Mouse (Mus musculus) gastrocnemius, postnatal 10 days (tissue): ENCODE measurements around the gene Armc8. TPM values are rescaled to one million over a fixed set of nuclear protein-coding genes. Genes with fewer than 3 reads are reported as not detected.

Experiments used
- DNase-seq: peaks from one replicate; pipeline ENCODE4 v3.0.0; 2021; ENCODE audit warnings: mixed read lengths
- total RNA-seq, 2 experiments: library from RNA; stranded (reverse); gene quantifications; 2 replicates each; pipeline ENCODE4 v1.2.3; 2021

Gene Armc8
- total RNA-seq, 2 experiments from 2014 or later, result 27.3 to 28.7 TPM

DNA sequence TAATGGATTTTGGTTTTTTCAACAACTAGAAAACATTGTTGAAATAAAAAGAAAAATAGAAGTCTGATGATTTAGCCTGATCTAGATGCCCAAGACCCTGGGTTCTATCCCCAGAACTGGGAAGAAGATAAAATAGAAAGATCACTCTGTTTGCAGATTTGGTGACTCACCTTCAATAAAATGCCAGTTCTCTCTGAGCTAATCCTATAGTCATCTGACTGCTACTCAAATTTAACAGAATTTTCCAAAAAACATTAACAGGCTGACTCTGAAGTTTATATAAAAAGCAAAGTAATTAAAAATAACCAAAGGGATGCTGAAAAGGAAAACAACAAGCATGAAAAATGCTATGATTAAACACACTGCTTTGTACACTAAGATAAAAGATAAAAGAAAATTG lies 122.4 kb downstream of the Armc8 start:
- DNase-seq, result no peak

DNA sequence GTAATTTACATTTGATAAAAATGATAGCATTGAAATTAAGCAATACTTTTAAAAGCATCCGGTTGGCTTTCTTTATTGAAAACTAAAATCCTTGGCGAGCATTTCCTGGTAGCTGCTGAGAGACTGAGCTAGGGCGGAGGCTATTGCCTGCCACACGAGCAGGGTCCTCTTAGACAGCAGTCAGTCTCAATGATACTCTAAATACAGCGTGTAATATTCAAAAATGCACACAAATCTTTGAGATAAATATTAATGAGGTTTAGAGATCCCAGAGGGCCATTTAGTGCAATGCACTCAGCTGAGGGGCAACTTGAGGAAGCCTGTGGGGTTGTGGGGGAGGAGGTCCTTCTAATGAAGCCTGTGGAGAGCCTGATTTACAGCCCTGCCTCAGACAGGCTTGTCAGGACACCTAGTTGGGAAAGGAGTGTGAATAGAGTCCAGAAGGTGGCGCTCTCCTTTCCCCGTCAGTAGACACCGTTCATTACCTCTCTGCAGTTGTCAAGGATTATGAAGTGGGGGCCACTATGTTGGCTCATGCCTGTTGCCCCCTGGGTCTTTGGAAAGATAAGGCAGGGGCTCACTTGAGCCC lies 124.0 kb downstream of the Armc8 start:
- DNase-seq, result no peak

DNA sequence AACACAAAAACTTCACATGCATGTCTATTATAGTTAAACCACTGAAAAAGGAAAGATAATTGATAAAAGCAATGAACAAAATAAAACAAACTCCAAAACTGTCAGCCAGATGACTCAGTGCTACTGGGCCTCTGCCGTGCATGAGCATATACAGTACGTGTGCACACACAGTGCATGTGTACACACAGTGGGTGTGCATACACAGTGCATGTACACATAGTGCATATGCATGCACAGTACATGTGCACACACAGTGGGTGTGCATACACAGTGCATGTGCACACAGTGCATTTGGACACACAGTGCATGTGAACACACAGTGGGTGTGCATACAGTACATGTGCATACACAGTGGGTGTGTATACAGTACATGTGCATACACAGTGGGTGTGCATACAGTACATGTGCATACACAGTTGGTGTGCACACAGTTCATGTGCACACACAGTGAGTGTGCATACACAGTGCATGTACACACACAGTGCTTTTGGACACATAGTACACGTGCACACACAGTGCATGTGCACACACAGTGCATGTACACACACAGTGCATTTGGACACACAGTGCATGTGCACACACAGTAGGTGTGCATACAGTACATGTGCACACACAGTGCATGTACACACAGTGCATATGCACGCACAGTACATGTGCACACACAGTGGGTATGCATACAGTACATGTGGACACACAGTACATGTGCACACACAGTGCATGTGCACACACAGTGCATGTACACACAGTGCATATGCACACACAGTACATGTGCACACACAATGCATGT lies 126.9 kb downstream of the Armc8 start:
- no peak for DNase-seq

DNA sequence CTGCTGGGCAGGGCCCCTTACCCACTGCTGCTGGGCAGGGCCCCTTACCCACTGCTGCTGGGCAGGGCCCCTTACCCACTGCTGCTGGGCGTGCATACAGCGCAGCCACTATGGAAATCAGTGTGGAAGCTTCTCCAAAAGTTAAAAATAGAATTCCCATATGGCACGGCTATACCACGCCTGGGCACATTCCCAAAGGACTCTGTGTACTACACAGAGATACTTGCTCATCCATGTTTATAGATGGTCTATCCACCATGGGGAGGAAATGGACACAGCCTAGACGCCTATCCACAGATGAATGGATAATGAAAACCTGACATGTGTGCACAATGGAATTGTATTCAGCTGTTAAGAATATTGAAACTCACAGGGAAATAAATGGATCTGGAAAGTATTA lies 127.8 kb downstream of the Armc8 start:
- no peak for DNase-seq

DNA sequence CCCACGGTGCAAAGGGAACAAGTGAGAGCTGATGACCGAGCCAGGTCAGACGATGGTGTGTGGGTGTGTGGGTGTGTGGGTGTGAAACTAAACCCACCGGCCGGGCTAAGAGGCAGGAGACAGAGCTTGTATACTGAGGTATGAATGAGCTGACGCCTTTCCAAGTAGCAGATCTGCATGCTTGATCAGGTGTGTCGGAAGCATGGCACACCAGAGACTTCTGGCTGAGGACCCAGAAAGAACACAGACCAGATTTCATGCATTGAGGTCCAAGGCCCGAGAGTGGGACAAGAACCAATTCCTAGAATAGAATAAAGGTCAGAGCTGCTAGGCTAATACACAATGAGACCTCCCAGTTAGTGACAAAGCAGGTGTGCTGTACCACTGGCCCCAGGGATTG lies 129.6 kb downstream of the Armc8 start:
- DNase-seq, result no peak

DNA sequence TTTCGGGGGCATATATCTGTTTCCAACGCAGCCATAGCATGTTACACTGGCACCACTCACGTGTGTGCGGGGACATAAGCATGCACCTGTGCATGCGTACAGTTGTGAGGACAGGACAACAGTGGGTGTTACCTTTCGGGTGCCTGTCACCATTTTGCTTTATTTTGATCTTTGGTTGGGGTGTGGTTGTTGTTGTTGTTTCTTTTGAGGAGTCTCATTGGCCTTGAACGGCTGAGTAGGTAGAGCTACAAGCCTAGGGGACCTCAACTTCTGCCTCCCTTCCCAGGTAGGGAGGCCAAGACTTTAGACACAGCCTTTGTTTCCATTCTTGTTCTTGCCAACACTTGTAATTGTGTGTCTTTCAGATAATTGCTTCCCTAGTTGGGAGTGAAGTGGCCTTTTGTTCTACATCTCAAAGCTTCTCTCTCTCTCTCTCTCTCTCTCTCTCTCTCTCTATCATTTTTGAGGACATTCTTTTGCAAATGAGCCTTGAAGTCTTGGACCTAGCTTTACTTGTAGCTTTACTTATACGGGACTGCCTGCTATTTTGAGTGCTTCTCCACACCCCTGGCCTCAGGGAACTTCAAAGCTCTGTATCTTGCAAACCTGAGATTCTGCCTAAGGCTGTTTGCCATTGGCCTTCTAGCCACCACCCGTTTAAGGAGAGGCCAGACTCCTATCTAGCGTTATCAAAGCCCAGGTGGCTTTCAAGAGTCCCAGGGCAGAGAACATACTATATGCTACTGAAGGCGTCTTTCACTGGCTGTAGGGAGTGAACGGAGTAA lies 130.7 kb downstream of the Armc8 start:
- DNase-seq, result no peak

DNA sequence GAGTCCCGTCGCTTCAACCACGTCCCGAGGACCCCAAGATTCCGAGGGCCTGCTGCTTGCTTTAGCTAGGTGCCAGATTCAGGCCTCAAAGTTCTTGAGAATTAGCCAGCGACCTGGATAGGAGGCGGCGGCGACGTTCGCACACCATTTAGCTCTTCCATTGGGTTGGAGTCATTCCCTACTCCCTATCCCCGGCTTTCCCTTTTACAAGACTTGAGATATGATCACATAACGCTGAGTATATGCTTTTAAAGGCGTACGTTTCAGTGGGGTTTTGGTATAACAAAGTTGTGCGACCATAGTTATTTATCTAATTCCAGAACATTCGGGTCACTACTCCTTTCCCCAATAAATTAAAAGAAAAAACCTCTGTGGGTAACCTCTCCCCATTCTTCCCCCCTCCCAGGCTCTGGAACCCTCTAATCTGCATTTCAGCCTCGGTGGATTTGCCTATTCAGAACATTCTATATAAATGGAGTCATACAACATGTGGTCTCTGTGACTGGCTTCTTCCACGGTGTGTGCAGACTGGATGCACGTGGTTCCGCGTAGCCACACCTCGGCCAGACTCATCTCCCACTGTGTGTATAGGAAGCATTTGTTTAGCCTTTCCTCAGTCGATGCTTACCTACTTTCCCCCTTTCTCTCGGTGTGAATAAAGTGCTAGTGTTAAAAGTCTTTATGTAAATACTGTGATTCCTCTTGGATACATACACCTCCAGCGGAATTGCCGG lies 131.5 kb downstream of the Armc8 start, which contains the start of gene Mras:
TSS of gene Mras (minus strand) at position 351 of the 734 bp plus-strand sequence.
- DNase-seq, result no peak

DNA sequence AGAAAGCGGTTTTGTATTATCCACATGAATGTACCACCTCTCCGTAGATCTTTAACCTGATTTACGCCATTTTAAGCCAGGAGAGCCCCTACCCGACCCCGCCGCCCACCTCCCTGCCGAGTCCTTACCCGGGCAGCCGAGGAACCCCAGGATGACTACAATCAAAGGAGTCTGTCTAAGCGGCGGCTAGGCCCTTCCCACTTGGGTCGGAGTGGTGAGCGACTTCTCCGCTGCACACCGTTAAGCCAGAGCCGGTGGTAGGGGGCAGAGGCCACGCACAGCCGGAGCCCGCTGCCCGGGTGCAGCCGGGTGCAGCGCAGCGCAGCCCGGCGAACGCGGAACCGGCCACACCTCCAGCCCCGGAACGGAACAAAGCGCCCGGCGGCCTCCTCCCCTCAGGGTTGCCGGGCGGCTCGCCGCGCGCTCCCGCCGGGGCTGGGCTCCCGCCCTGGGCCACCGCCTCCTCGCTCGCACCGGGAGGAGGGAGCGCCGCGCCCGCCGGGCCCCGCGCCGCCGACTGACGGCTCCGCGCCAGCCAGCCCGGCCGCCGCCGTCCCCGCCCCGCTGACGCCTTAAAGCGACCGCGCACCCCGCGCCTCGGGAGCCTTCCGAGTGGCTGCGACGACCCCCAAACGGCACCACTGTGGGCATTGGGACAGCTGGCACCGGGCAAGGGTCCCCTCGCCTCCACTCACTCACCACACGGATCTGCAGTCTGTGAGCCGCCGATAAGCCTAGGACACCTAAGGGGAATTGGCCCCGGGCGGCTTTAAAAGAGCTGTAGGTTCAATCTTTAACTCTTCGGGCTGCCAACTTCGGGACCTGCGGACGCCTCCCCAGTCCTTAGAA lies 132.3 kb downstream of the Armc8 start:
- peak; percentile 82 for DNase-seq

DNA sequence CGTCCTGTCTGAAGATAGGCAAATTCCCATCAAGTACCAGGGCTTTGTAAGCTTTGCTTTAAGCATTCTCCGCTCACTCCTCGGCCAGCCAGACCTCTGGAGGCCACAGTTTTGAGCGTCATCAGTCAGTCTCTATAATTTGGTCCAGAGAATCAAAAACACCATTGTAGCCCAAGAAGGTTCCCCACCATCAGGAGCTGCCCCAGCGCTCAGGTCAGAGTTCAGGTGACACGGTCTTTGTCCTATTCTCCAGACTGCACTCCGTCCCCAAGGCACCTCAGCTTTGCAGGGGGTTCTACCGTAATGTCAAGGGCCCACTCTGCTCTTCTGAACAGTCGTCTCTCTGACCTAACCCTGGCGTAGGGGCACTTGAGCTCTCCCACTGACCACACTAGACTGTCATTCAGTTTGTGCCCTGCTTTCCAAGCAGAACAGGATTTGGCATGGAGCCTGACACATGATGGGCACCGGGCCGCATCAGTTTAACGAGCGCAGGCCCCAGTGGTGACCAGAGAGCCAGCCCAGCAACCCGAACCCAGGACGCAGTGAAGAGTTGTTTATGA lies 133.0 kb downstream of the Armc8 start:
- DNase-seq, result peak; percentile 56

DNA sequence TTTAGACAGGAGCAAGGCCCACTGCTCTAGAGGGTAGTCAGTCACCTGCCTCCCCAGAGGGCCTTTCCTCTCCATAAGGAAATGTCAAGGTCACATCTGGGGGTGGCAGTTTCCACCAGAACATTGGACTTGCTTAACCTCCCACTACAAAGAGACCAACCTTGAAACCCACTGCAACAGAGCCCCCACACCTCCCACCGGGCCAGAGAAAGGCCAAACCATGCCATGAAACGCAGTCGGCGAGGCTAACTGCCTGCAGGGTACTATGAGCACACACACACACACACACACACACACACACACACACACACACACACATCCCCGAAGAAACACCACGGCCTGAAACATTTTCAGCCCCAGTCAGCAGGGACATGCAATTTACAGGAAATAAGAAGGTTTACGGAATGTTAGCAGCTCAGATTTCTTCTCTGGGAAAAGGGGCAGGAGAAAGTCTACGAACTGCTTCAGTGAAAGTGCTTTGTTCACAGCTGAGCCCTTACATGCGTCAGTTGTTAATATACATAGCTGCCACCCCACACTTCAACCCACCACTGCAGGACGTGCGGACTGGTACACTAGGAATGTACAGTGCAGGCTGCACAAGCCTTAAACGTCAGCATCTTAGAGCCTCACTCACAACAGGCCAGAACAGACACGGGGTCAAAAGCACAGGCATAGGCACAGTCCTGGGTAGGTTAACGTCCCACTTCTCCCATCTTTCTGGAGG lies 133.6 kb downstream of the Armc8 start:
- no peak for DNase-seq

DNA sequence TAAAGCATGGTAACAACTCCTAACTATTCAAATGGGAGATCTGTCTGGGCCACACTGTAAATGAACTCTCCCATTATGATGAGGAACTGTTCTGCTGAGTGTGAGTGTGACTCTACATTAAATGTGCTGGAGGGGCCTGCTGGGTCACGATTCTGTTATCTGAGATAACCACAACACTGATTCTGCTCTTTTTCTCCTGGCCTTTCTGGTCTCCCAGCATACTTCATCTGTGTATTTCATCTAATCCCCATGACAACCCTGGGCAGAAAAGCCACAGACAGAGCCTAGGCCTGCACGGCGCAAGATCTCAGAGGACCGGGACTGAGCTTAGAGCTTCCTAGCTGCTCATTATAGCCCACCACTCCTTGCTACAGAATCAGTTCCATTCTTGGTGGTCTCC lies 136.2 kb downstream of the Armc8 start:
- no peak for DNase-seq

DNA sequence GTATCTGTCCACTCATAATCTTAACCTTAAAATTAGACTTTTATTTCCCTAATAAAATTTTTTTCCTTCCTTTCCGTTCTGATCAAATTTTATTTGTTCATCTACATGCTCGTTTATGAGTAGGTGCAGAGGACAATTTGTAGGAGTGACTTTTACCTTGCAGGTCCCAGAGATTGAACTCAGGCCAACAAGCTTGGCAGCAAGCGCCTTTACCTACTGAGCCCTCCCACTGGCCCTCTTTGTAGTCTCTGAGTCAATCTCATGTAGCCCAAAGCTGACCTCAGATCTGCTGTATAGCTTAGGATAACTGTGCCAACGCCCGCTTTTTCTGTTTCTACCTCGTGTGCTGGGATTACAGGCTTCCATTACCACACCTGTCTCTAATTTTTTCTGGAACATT lies 136.7 kb downstream of the Armc8 start:
- DNase-seq, result no peak

DNA sequence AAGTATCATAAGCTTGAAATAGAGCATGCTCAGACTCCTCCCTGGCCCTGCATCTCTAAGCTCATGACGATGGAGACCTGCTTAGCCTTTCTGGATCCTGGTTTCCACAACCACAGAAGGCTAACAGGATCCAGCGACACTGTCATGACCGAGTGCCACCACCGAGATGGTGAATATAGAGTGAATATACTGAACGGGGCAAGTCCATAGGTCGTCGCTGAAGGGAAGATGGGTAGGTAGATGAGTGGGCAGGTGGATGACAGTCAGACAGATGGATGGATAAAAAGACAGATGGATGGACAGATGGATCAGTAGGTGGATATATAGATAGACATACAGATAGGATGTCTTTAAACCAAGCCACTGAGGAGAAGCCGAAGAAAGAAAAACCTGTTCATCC lies 137.4 kb downstream of the Armc8 start:
- DNase-seq, result no peak

DNA sequence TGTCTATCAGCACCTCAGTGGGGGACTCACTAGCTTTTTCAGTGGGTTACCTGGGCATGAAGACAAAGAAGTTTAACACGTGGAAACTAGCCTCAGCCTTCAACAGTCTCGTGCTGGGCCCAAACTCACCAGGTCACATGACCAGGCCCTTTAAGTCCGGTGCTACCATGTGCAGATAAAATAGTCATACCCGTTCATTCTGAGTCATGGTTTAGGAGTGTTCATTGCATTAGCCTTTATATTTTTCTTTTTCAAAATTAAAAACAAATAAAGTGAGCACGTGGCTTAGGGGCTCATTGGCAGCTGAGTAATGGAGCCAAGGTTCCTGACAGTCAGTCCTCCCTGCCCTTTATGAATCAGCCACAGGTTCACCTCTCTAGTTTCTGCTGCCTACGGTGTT lies 137.9 kb downstream of the Armc8 start:
- DNase-seq, result no peak

DNA sequence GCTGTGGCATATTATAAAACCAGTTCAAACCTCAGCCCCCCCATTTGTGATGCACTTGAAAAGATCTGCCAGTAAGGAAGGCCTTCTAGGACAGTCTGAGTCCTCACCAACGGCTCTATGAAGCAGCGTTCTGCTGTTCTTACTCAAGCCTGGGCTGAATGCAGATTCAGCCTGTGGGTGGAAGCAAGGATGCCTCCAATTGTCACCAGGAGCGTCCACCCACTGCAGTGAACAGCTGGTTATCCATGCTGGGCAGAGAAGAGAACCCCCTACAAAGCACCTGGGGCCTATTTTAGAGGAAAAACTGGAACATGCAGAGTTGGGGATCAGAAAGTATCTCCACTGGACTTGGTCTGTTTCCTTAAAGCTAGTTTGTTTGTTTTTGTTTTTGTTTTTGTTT lies 138.9 kb downstream of the Armc8 start:
- DNase-seq, result no peak

DNA sequence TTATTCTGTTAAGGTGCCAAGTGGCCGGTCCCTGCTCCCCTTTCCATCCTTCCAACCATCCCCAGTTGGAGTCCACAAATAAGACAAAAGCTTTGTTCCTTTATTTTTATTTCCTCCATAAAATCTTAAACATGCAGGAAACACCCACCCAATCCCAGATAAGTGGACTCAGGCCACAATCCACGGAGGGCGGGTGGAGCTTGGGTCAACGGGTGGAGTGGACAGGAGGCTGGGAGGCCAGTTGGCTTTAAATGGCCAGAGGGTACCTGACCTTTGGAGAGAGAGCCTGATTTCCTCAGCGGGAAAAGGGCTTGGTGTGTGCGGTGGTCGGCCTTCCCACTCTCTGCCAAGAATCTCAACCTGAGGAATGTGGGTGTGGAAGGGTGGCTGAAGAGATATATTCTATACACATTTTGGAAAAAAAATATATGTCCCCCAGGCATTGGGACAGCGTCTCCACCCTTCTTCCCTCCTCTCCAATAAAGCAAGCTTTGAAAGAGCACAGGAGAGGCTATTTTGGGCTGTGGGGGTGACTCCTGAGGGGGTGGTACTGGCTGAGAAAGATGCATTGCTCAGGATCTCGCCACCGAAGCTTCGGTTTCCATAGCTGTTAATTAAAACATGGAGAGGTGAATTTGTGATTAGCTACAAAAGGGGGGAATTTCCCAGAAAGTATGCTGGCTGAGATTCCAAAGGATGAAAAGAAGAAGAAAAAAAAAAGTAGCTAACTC lies 139.9 kb downstream of the Armc8 start:
- DNase-seq, result no peak
